Mouse (Mus musculus) kidney, adult 2 months (tissue): ENCODE measurements at regions not wholly inside any gene's neighbourhood (a gene's known extent, or its start where the extent isn't known, plus 50 kb on each side); places are given as distances from the start of the nearest gene placed in this dataset.

Experiments
- CTCF ChIP-seq: fragments of 200-500 bp; conservative IDR thresholded peaks from 2 replicates; pipeline ENCODE4 v1.5.1; 2011; ENCODE audit warnings: low read depth, mild to moderate bottlenecking, control low read depth, low read length, moderate library complexity, mixed read lengths; ENCODE audit not compliant: insufficient read depth, insufficient read length
- POLR2A ChIP-seq: fragments of 200-500 bp; IDR thresholded peaks from one replicate; pipeline ENCODE4 v1.6.1; 2011; ENCODE audit warnings: low read depth, low read length, control low read depth

GRCm38 (mm10) chr12:27089206-27089605 is 253.2 kb downstream of the Sox11 start:
- no peak for TF ChIP-seq CTCF
- TF ChIP-seq POLR2A: no peak
